Mouse (Mus musculus): Measurements from ENCODE around the gene Gnat1.

- TF ChIP-seq CTCF (IDR thresholded peaks at IDR 0.05; ENCODE audit: insufficient read depth, low read length): no peak
- TF ChIP-seq POLR2A (IDR thresholded peaks at IDR 0.05; ENCODE audit: borderline replicate concordance, extremely low read depth, low read depth, low read length): no peak
These were observed 17.2 kb downstream of the Gnat1 start for GRCm38 (mm10) chr9:107662342-107662741.
